Mouse (Mus musculus) forebrain, embryonic 12.5 days (tissue): ENCODE measurements around the gene Gm10681. TPM values are rescaled to one million over a fixed set of nuclear protein-coding genes. Genes with fewer than 3 reads are reported as not detected.
"Not testable (repeated sequence)": the region's sequence is repeated elsewhere in the genome, so short reads cannot be mapped to it uniquely, and the experiment has no call there.

ENCODE experiments used
- ATAC-seq: fragments of 200-750 bp; cut with Nextera tagmentation; 2 replicates; pipeline ENCODE4 v1.8.0; 2017; ENCODE audit warnings: moderate TSS enrichment; ENCODE audit not compliant: low FRiP score
- H3K27ac ChIP-seq: fragments of 300-500 bp; sonication (generic); 2 replicates; pipeline ENCODE4 v1.5.1; 2016; ENCODE audit warnings: mild to moderate bottlenecking
- H3K27me3 ChIP-seq: fragments of 300-500 bp; sonication (generic); 2 replicates; pipeline ENCODE4 v1.6.1; 2016; ENCODE audit warnings: mild to moderate bottlenecking
- H3K36me3 ChIP-seq: fragments of 300-500 bp; sonication (generic); replicated peaks from 2 replicates; pipeline ENCODE4 v1.6.1; 2016; ENCODE audit warnings: mild to moderate bottlenecking
- H3K4me1 ChIP-seq: fragments of 300-500 bp; sonication (generic); 2 replicates; pipeline ENCODE4 v1.6.1; 2016
- H3K4me2 ChIP-seq: fragments of 300-500 bp; sonication (generic); 2 replicates; pipeline ENCODE4 v1.6.1; 2016; ENCODE audit warnings: mild to moderate bottlenecking, moderate library complexity
- H3K4me3 ChIP-seq: fragments of 300-500 bp; sonication (generic); replicated peaks from 2 replicates; pipeline ENCODE4 v1.5.1; 2016; ENCODE audit warnings: mild to moderate bottlenecking
- H3K9ac ChIP-seq: fragments of 300-500 bp; sonication (generic); 2 replicates; pipeline ENCODE4 v1.6.1; 2016; ENCODE audit warnings: mild to moderate bottlenecking
- H3K9me3 ChIP-seq: fragments of 300-500 bp; sonication (generic); 2 replicates; pipeline ENCODE4 v1.6.1; 2016
- WGBS: fragments of 180-500 bp; shearing (Covaris S2); methylation state at CpG from one replicate; pipeline ENCODE4 v1.1.7; 2016; 5-methylcytosine and 5-hydroxymethylcytosine counted together
- polyA plus RNA-seq: library from polyadenylated mRNA; unstranded; fragments of >200 nt; fragmentation: Nextera tagmentation; extraction: Ambion mirVana; gene quantifications from 2 replicates; pipeline ENCODE4 v1.2.1, GENCODE M21; 2016

Gm10681 gene
- polyA plus RNA-seq, 1 experiment from 2014 or later: not detected

- not testable (repeated sequence) for H3K4me1 ChIP-seq, H3K4me3 ChIP-seq, H3K9ac ChIP-seq, H3K27ac ChIP-seq, H3K9me3 ChIP-seq, H3K36me3 ChIP-seq, ATAC-seq, H3K4me2 ChIP-seq, H3K27me3 ChIP-seq
- no CpG with 5 or more reads among the region's 3 CpGs for WGBS
These were observed 23.7 kb downstream of the Gm10681 start for GRCm38 (mm10) chr3:98564894-98565293.

- not testable (repeated sequence) for H3K27ac ChIP-seq, H3K4me2 ChIP-seq, ATAC-seq, H3K9me3 ChIP-seq, H3K36me3 ChIP-seq, H3K4me3 ChIP-seq, H3K27me3 ChIP-seq, H3K9ac ChIP-seq, H3K4me1 ChIP-seq
- WGBS: no CpG with 5 or more reads among the region's 2 CpGs
These were observed 24.8 kb downstream of the Gm10681 start for GRCm38 (mm10) chr3:98563831-98564230.

GRCm38 (mm10) chr3:98560711-98561110 is 27.9 kb downstream of the Gm10681 start:
- H3K36me3 ChIP-seq, H3K4me3 ChIP-seq, H3K9me3 ChIP-seq, H3K4me2 ChIP-seq, H3K4me1 ChIP-seq, H3K27ac ChIP-seq, ATAC-seq, H3K27me3 ChIP-seq, H3K9ac ChIP-seq: not testable (repeated sequence)
- no CpG with 5 or more reads among the region's 5 CpGs for WGBS

- WGBS: no CpG with 5 or more reads among the region's 1 CpGs
- H3K9me3 ChIP-seq, H3K4me3 ChIP-seq, H3K9ac ChIP-seq, H3K27me3 ChIP-seq, H3K4me1 ChIP-seq, ATAC-seq, H3K27ac ChIP-seq, H3K36me3 ChIP-seq, H3K4me2 ChIP-seq: not testable (repeated sequence)
These were observed 37.8 kb downstream of the Gm10681 start for GRCm38 (mm10) chr3:98550832-98551231.

GRCm38 (mm10) chr3:98550215-98550614 is 38.4 kb downstream of the Gm10681 start:
- WGBS: no CpG with 5 or more reads among the region's 2 CpGs
- ATAC-seq, H3K9ac ChIP-seq, H3K4me1 ChIP-seq, H3K4me3 ChIP-seq, H3K4me2 ChIP-seq, H3K27ac ChIP-seq, H3K27me3 ChIP-seq, H3K36me3 ChIP-seq, H3K9me3 ChIP-seq: not testable (repeated sequence)

GRCm38 (mm10) chr3:98548495-98548894 is 40.1 kb downstream of the Gm10681 start:
- not testable (repeated sequence) for H3K27ac ChIP-seq, H3K4me2 ChIP-seq, ATAC-seq, H3K4me1 ChIP-seq, H3K4me3 ChIP-seq, H3K9ac ChIP-seq, H3K27me3 ChIP-seq, H3K36me3 ChIP-seq, H3K9me3 ChIP-seq
- no CpG with 5 or more reads among the region's 1 CpGs for WGBS

- H3K4me2 ChIP-seq, H3K36me3 ChIP-seq, H3K4me3 ChIP-seq, H3K4me1 ChIP-seq, H3K9me3 ChIP-seq, H3K27ac ChIP-seq, ATAC-seq, H3K9ac ChIP-seq, H3K27me3 ChIP-seq: not testable (repeated sequence)
These were observed 41.0 kb downstream of the Gm10681 start for GRCm38 (mm10) chr3:98547641-98548040.

- H3K4me2 ChIP-seq, H3K4me3 ChIP-seq, H3K27ac ChIP-seq, H3K9ac ChIP-seq, ATAC-seq, H3K4me1 ChIP-seq, H3K27me3 ChIP-seq, H3K36me3 ChIP-seq, H3K9me3 ChIP-seq: not testable (repeated sequence)
These were observed 63.6 kb downstream of the Gm10681 start for GRCm38 (mm10) chr3:98524978-98525377.

- not testable (repeated sequence) for H3K36me3 ChIP-seq, H3K9ac ChIP-seq, H3K9me3 ChIP-seq, ATAC-seq, H3K4me1 ChIP-seq, H3K4me2 ChIP-seq, H3K27me3 ChIP-seq, H3K27ac ChIP-seq, H3K4me3 ChIP-seq
- WGBS: no CpG with 5 or more reads among the region's 1 CpGs
These were observed 64.1 kb downstream of the Gm10681 start for GRCm38 (mm10) chr3:98524552-98524951.

- H3K4me2 ChIP-seq, H3K27ac ChIP-seq, H3K4me3 ChIP-seq, ATAC-seq, H3K27me3 ChIP-seq, H3K4me1 ChIP-seq, H3K36me3 ChIP-seq, H3K9me3 ChIP-seq, H3K9ac ChIP-seq: not testable (repeated sequence)
- 38% methylated on average over 1 of the region's 2 CpGs for WGBS
These were observed 65.8 kb downstream of the Gm10681 start for GRCm38 (mm10) chr3:98522779-98523178.

- WGBS: no CpG with 5 or more reads among the region's 1 CpGs
- not testable (repeated sequence) for H3K4me1 ChIP-seq, H3K27me3 ChIP-seq, H3K4me3 ChIP-seq, H3K36me3 ChIP-seq, ATAC-seq, H3K27ac ChIP-seq, H3K4me2 ChIP-seq, H3K9me3 ChIP-seq, H3K9ac ChIP-seq
These were observed 78.2 kb downstream of the Gm10681 start, which contains the start of gene Hsd3b4 for GRCm38 (mm10) chr3:98510414-98510813. Hsd3b4 (minus strand) TSS chr3:98510514.

- no CpG with 5 or more reads among the region's 5 CpGs for WGBS
- H3K27me3 ChIP-seq, H3K27ac ChIP-seq, H3K4me1 ChIP-seq, H3K9me3 ChIP-seq, H3K9ac ChIP-seq, ATAC-seq, H3K36me3 ChIP-seq, H3K4me2 ChIP-seq, H3K4me3 ChIP-seq: not testable (repeated sequence)
These were observed 81.4 kb downstream of the Gm10681 start for GRCm38 (mm10) chr3:98507229-98507628.
